Mouse (Mus musculus) right cerebral cortex, adult 2 months (tissue): ENCODE data around the gene Fam83f.

Source experiments
- DNase-seq, 2 experiments: peaks; one replicate each; pipeline ENCODE4 v3.0.0; 2021 to 2022; ENCODE audit warnings: low spot score in 2 of 2

The Fam83f gene

DNA sequence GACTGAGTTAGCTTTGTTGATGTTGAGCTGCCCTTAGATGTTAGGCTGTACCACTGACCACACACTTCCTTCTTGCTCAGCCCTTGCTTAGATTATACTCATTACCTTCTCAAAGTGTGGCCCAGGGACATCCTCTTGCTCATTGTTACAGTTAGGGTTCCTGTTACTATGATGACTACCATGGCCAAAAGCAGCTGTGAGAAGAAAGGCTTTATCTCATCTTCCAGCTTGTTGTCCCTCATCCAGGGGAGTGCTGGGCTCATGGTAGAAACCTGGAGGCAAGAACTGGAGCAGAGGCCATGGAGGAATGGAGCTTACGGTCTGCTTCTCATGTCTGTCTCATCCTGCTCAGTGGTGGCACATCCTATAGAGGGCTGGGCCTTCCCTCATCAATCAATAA lies 68.3 kb downstream of the Fam83f start:
- DNase-seq = no peak

DNA sequence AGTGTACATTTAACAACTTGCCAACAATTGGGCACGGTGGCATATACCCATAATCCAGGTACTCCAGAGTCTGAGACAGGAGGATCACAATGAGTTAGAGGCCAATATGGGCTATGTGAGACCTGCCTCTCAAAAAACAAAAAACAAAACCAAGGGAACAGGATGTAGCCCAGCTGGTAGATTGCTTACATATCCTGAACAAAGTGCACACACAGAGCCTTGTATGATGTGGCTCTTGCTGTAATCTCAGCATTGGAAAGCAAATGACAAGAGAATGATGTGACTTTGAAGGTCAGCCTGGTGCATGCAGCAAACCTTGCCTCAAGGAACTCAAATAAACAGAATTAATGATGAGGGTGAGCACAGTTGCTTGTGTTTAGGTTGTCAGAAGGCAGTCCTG lies 70.2 kb downstream of the Fam83f start:
- no peak for DNase-seq

DNA sequence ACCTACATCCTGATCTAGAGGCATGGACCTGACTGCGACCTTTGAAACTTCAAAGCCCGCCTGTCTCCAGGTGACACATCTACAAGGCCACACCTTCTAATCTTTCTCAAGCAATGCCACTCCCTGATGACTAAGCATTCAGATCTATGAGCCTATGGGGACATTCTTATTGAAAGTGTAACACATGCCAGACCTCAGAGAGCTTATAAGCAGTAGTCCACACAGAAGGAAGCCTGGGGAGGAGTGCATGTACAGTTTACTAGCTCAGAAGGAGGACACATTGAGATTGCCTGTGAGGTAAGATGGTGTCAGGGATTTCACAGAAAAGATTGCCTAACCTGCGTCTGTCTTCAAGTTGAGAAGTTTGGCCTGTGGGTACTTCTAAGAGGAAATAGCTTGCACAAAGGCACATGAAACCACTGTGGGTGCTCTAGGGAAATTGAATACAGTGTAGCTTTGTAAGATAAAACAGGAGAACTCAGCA lies 71.4 kb downstream of the Fam83f start:
- no peak for DNase-seq

DNA sequence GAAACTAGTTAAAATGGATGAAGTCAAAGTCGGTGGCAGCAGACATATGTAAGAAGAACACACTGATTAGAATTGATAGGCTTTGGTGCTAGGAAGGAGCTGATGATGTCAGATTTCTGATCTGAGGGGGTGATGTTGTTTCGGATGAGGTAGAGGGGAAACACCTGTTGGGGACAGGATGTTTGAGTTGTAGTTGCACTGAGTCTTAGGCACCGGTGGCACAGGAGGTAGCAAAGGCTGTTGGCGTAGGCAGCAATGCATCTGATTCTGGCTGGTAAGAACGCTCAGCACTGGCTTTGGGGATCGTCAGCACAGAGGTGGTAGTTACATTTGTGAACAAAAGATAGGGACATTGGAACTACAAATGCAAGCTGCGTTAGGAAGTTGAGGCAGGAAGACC lies 72.0 kb downstream of the Fam83f start:
- DNase-seq = no peak

DNA sequence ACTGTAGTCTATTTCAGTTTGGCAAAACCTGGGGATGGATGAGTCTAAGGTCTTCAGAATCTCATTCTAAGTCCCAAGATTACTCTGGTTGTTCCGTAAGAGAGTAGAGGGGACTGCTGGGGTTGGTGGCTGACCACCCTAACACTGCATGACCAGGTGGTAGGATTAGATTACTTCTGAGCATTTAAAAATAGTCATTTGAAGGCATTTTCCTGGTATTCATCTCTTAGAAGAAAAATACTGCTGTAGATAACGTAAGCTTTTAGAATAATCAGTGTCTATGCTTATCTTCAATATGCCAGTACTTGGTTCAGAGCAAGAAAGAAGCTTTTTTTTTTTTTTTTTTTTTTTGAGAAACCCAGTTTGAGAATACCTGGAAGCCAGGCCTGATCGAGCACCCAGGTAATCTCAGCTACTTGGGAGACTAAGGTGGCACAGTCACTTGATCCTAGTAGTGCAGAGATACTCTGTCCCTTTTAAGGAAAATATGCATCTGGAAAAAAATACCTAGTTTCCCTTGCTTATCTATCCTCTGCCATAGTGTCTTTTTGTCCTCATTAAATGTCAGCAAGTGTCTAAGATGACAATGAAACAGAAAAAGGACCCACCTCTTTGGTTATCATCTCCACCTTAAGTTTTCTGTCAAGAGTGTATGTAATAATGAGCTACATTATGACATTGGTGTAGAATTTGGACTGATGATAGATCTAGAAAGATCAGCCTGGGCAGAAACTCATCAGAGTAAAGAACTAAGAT lies 73.2 kb downstream of the Fam83f start:
- DNase-seq = no peak

DNA sequence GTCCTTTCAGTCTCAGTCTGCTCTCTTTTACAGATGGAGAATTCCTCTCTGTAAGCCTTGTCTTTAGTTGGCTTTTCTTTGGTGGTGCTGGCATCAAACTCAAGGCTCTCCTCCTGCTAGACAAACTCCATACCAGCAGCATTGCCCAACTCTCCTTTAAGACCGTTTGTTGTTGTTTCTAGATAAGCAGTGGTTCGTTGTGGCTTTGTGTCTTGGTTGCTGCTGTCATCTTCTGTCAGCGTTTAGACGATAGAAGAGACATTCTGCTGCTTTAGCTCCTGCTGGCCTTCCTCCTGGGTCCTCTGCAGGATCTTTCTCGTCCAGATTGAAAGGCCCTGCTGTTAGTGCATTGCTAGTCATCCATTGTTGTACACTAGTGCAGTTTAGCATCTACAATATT lies 77.3 kb downstream of the Fam83f start:
- DNase-seq = no peak
